18 mouse cellular contexts compared by ENCODE assay signal in genomic region chr5:22452871-22453661, GRCm38 (mm10).
DNase-seq lines count a peak whose midpoint lies in the region; ATAC-seq lines count a peak whose summit lies in the region.
"Had no signal": no experiment of that assay in that cellular context is flagged by ENCODE, and none has a peak within 500 bp of the region (broad histone marks: within the 10 kb centered on the region; RNA-seq: fewer than 3 reads in every experiment).

No protein-coding gene starts in this region.

- H3K9ac ChIP-seq in hindbrain, embryonic 12.5 days: no peak overlapping the region
- no peak overlapping the region for H3K9ac ChIP-seq in midbrain, embryonic 11.5 days (ENCODE audit: low read length)
- H3K9ac ChIP-seq in neural tube, embryonic 11.5 days (ENCODE audit: low read length): no peak overlapping the region
- H3K9ac ChIP-seq in forebrain, embryonic 15.5 days (replicated peaks): no peak overlapping the region

- peaks cover 3% of the 10 kb centered on the region; the same call in 1 of the 2 replicates for H3K4me1 ChIP-seq in hindbrain, embryonic 12.5 days
- H3K4me1 ChIP-seq in midbrain, embryonic 11.5 days (ENCODE audit: control insufficient read depth, insufficient read depth, low read length): no peaks in the 10 kb centered on the region
- no peaks in the 10 kb centered on the region for H3K4me1 ChIP-seq in neural tube, embryonic 11.5 days (ENCODE audit: control insufficient read depth, insufficient read depth, low read length)
- no peaks in the 10 kb centered on the region for H3K4me1 ChIP-seq in forebrain, embryonic 15.5 days

- H3K9me3 ChIP-seq in hindbrain, embryonic 12.5 days (replicated peaks): no peaks in the 10 kb centered on the region
- no peaks in the 10 kb centered on the region for H3K9me3 ChIP-seq in midbrain, embryonic 11.5 days (ENCODE audit: control insufficient read depth, low read length)
- no peaks in the 10 kb centered on the region for H3K9me3 ChIP-seq in neural tube, embryonic 11.5 days (ENCODE audit: control insufficient read depth, low read length)
- H3K9me3 ChIP-seq in forebrain, embryonic 15.5 days: no peaks in the 10 kb centered on the region

- ATAC-seq in hindbrain, embryonic 12.5 days (ENCODE audit: low FRiP score): peak; percentile 91
- peak; percentile 76 for ATAC-seq in midbrain, embryonic 11.5 days (ENCODE audit: low FRiP score)
- peak; percentile 93 for ATAC-seq in neural tube, embryonic 11.5 days (ENCODE audit: insufficient read depth, low FRiP score, low TSS enrichment)
- ATAC-seq in forebrain, embryonic 15.5 days (replicated peaks): no peak
- ATAC-seq in granulocyte monocyte progenitor cell, adult 5-6 weeks (replicated peaks; ENCODE audit: poor library complexity, severe bottlenecking): no peak
- ATAC-seq: inflammation-experienced regulatory T-cells, adult 6 months had no signal

- H3K27ac ChIP-seq in hindbrain, embryonic 12.5 days: peak overlapping the region; percentile 53
- no peak overlapping the region for H3K27ac ChIP-seq in midbrain, embryonic 11.5 days (ENCODE audit: low read depth, low read length)
- H3K27ac ChIP-seq in neural tube, embryonic 11.5 days (ENCODE audit: low read depth, low read length): no peak overlapping the region
- no peak overlapping the region for H3K27ac ChIP-seq in forebrain, embryonic 15.5 days (replicated peaks)
- H3K27ac ChIP-seq: heart, adult 2 months; stomach, postnatal 0 days had no signal

- no peaks in the 10 kb centered on the region for H3K36me3 ChIP-seq in hindbrain, embryonic 12.5 days
- no peaks in the 10 kb centered on the region for H3K36me3 ChIP-seq in midbrain, embryonic 11.5 days (ENCODE audit: control insufficient read depth, insufficient read depth, low read length)
- no peaks in the 10 kb centered on the region for H3K36me3 ChIP-seq in neural tube, embryonic 11.5 days (ENCODE audit: control insufficient read depth, insufficient read depth, low read length)
- H3K36me3 ChIP-seq in forebrain, embryonic 15.5 days: no peaks in the 10 kb centered on the region

- H3K4me2 ChIP-seq in hindbrain, embryonic 12.5 days (replicated peaks): peak overlapping the region; percentile 36
- H3K4me2 ChIP-seq in midbrain, embryonic 11.5 days: peak overlapping the region; percentile 17; the same call in 1 of the 2 replicates
- no peak overlapping the region for H3K4me2 ChIP-seq in neural tube, embryonic 11.5 days (ENCODE audit: low read depth)
- H3K4me2 ChIP-seq in forebrain, embryonic 15.5 days (replicated peaks): no peak overlapping the region

- no peaks in the 10 kb centered on the region for H3K27me3 ChIP-seq in hindbrain, embryonic 12.5 days
- H3K27me3 ChIP-seq in midbrain, embryonic 11.5 days (ENCODE audit: control insufficient read depth, insufficient read depth, low read length): no peaks in the 10 kb centered on the region
- no peaks in the 10 kb centered on the region for H3K27me3 ChIP-seq in neural tube, embryonic 11.5 days (ENCODE audit: control insufficient read depth, insufficient read depth, low read length)
- no peaks in the 10 kb centered on the region for H3K27me3 ChIP-seq in forebrain, embryonic 15.5 days

- no peak overlapping the region for H3K4me3 ChIP-seq in hindbrain, embryonic 12.5 days
- no peak overlapping the region for H3K4me3 ChIP-seq in midbrain, embryonic 11.5 days (ENCODE audit: low read depth, low read length)
- no peak overlapping the region for H3K4me3 ChIP-seq in neural tube, embryonic 11.5 days (ENCODE audit: low read depth, low read length)
- no peak overlapping the region for H3K4me3 ChIP-seq in forebrain, embryonic 15.5 days
- H3K4me3 ChIP-seq: erythroblast, embryonic 14.5 days; heart, adult 2 months had no signal

- DNase-seq in embryo, embryonic 10 days (ENCODE audit: low spot score): peak; percentile 48
- no peak for DNase-seq in midbrain, embryonic 11.5 days (ENCODE audit: low spot score, missing footprints)
- peak; percentile 55 for DNase-seq in neural tube, embryonic 11.5 days (ENCODE audit: low spot score)
- DNase-seq in adrenal gland, postnatal 25 days: no peak
- no peak for DNase-seq in layer of hippocampus, adult 9-11 months
- DNase-seq: cerebellum, adult 9-11 months; heart, adult 2 months; kidney, adult 8-10 months; kidney, postnatal 25 days; lung, adult 18-20 months; lung, postnatal 4 days; thymus, postnatal 25 days had no signal

- WGBS in hindbrain, embryonic 12.5 days: 37% methylated on average over 15 of the region's 15 CpGs
- WGBS in midbrain, embryonic 11.5 days: 56% methylated on average over 15 of the region's 15 CpGs
- 48% methylated on average over 15 of the region's 15 CpGs for WGBS in neural tube, embryonic 11.5 days
- WGBS in forebrain, embryonic 15.5 days: 55% methylated on average over 15 of the region's 15 CpGs

Comparison
In these comparisons a context has a peak if more than half of its experiments do, and no peak if none do; other contexts are left out.
1. DNase-seq: peak in embryo, embryonic 10 days (single experiment) and neural tube, embryonic 11.5 days (single experiment); none in midbrain, embryonic 11.5 days (single experiment), adrenal gland, postnatal 25 days (single experiment) and layer of hippocampus, adult 9-11 months (single experiment).
2. ATAC-seq: peak in hindbrain, embryonic 12.5 days (single experiment), midbrain, embryonic 11.5 days (single experiment) and neural tube, embryonic 11.5 days (single experiment); none in forebrain, embryonic 15.5 days (single experiment) and granulocyte monocyte progenitor cell, adult 5-6 weeks (single experiment).
3. H3K4me2 ChIP-seq: peak in hindbrain, embryonic 12.5 days (single experiment) and midbrain, embryonic 11.5 days (single experiment); none in neural tube, embryonic 11.5 days (single experiment) and forebrain, embryonic 15.5 days (single experiment).